24 mouse cellular contexts compared by ENCODE assay signal in genomic region chr8:26513001-26513400, GRCm38 (mm10).
DNase-seq lines count a peak whose midpoint lies in the region; ATAC-seq lines count a peak whose summit lies in the region.
"Had no signal": no experiment of that assay in that cellular context is flagged by ENCODE, and none has a peak within 500 bp of the region (broad histone marks: within the 10 kb centered on the region; RNA-seq: fewer than 3 reads in every experiment).

No protein-coding gene starts in this region.

- peak; percentile 12 for DNase-seq in forebrain, embryonic 10.5 days (ENCODE audit: extremely low spot score, low spot score)
- DNase-seq in heart, embryonic 10.5 days (ENCODE audit: low spot score), result peak; percentile 52
- DNase-seq in intestine, embryonic 14.5 days (ENCODE audit: low spot score), result peak; percentile 32
- DNase-seq: adrenal gland, adult 8-10 months; adrenal gland, postnatal 14 days; adrenal gland, postnatal 36 days; B cell, adult 2 months; cerebellum, adult 11-12 months; cerebellum, adult 2 months; cerebellum, adult 9-10 months; cerebellum, postnatal 10 days; cerebellum, postnatal 25 days; forebrain, postnatal 0 days had no signal

- H3K27ac ChIP-seq in forebrain, embryonic 10.5 days, result no peak overlapping the region
- H3K27ac ChIP-seq in forebrain, embryonic 16.5 days (ENCODE audit: low read length), result no peak overlapping the region
- no peak overlapping the region for H3K27ac ChIP-seq in heart, embryonic 10.5 days
- H3K27ac ChIP-seq in heart, embryonic 11.5 days (ENCODE audit: low read depth, low read length), result no peak overlapping the region
- no peak overlapping the region for H3K27ac ChIP-seq in intestine, embryonic 14.5 days (ENCODE audit: low read depth)
- no peak overlapping the region for H3K27ac ChIP-seq in intestine, embryonic 15.5 days
- H3K27ac ChIP-seq: embryonic facial prominence, embryonic 10.5 days; embryonic facial prominence, embryonic 12.5 days; forebrain, embryonic 12.5 days had no signal

- H3K9ac ChIP-seq in forebrain, embryonic 16.5 days (replicated peaks; ENCODE audit: low read depth, low read length), result no peak overlapping the region
- H3K9ac ChIP-seq in heart, embryonic 11.5 days (ENCODE audit: low read depth, low read length), result no peak overlapping the region
- no peak overlapping the region for H3K9ac ChIP-seq in intestine, embryonic 14.5 days (ENCODE audit: low read length)
- H3K9ac ChIP-seq in intestine, embryonic 15.5 days, result no peak overlapping the region
- H3K9ac ChIP-seq: embryonic facial prominence, embryonic 12.5 days; forebrain, embryonic 12.5 days; forebrain, postnatal 0 days had no signal

- ATAC-seq in forebrain, embryonic 16.5 days, result no peak
- no peak for ATAC-seq in heart, embryonic 11.5 days (replicated peaks; ENCODE audit: insufficient number of reproducible peaks, low FRiP score, low TSS enrichment)
- ATAC-seq in intestine, embryonic 14.5 days (replicated peaks; ENCODE audit: low FRiP score, low TSS enrichment, low read depth), result no peak
- no peak for ATAC-seq in intestine, embryonic 15.5 days
- ATAC-seq: activated CD4-positive, CD25-positive, alpha-beta regulatory T cell, adult 4 months; CD4-positive, CD25-positive, alpha-beta regulatory T cell, adult 4 months; forebrain, embryonic 14.5 days; forebrain, postnatal 0 days; Patski had no signal

- no peaks in the 10 kb centered on the region for H3K9me3 ChIP-seq in forebrain, embryonic 10.5 days
- no peaks in the 10 kb centered on the region for H3K9me3 ChIP-seq in forebrain, embryonic 16.5 days (ENCODE audit: control insufficient read depth, low read length)
- no peaks in the 10 kb centered on the region for H3K9me3 ChIP-seq in heart, embryonic 10.5 days
- H3K9me3 ChIP-seq in heart, embryonic 11.5 days (replicated peaks; ENCODE audit: control insufficient read depth, low read length), result no peaks in the 10 kb centered on the region
- no peaks in the 10 kb centered on the region for H3K9me3 ChIP-seq in intestine, embryonic 14.5 days (ENCODE audit: control insufficient read depth, low read length)
- H3K9me3 ChIP-seq in intestine, embryonic 15.5 days, result no peaks in the 10 kb centered on the region
- H3K9me3 ChIP-seq: embryonic facial prominence, embryonic 10.5 days; embryonic facial prominence, embryonic 12.5 days; forebrain, embryonic 12.5 days; G1E had no signal

- no peaks in the 10 kb centered on the region for H3K36me3 ChIP-seq in forebrain, embryonic 10.5 days (replicated peaks)
- H3K36me3 ChIP-seq in forebrain, embryonic 16.5 days (ENCODE audit: control insufficient read depth, insufficient read depth), result no peaks in the 10 kb centered on the region
- no peaks in the 10 kb centered on the region for H3K36me3 ChIP-seq in heart, embryonic 10.5 days
- H3K36me3 ChIP-seq in heart, embryonic 11.5 days (ENCODE audit: control insufficient read depth, insufficient read depth, low read length), result no peaks in the 10 kb centered on the region
- H3K36me3 ChIP-seq in intestine, embryonic 14.5 days (ENCODE audit: control insufficient read depth, insufficient read depth, low read length), result no peaks in the 10 kb centered on the region
- H3K36me3 ChIP-seq in intestine, embryonic 15.5 days, result no peaks in the 10 kb centered on the region
- H3K36me3 ChIP-seq: embryonic facial prominence, embryonic 10.5 days; embryonic facial prominence, embryonic 12.5 days; forebrain, embryonic 12.5 days; G1E had no signal

- H3K4me1 ChIP-seq in forebrain, embryonic 10.5 days, result 0 out of 2 replicates have a peak, but pooled peaks cover 2% of the 10 kb centered on the region
- H3K4me1 ChIP-seq in forebrain, embryonic 16.5 days (replicated peaks; ENCODE audit: control insufficient read depth, insufficient read depth, low read length), result no peaks in the 10 kb centered on the region
- H3K4me1 ChIP-seq in heart, embryonic 10.5 days, result no peaks in the 10 kb centered on the region
- H3K4me1 ChIP-seq in heart, embryonic 11.5 days (ENCODE audit: control insufficient read depth, insufficient read depth, low read length), result no peaks in the 10 kb centered on the region
- H3K4me1 ChIP-seq in intestine, embryonic 14.5 days (replicated peaks; ENCODE audit: control insufficient read depth, insufficient read depth, low read length), result 0 out of 2 replicates have a peak, but pooled peaks cover 3% of the 10 kb centered on the region
- no peaks in the 10 kb centered on the region for H3K4me1 ChIP-seq in intestine, embryonic 15.5 days (replicated peaks)
- H3K4me1 ChIP-seq: embryonic facial prominence, embryonic 10.5 days; embryonic facial prominence, embryonic 12.5 days had no signal

- H3K4me3 ChIP-seq in forebrain, embryonic 10.5 days, result no peak overlapping the region
- H3K4me3 ChIP-seq in forebrain, embryonic 16.5 days (replicated peaks; ENCODE audit: low read length), result no peak overlapping the region
- H3K4me3 ChIP-seq in heart, embryonic 10.5 days, result no peak overlapping the region
- H3K4me3 ChIP-seq in heart, embryonic 11.5 days (ENCODE audit: low read depth, low read length), result no peak overlapping the region
- H3K4me3 ChIP-seq in intestine, embryonic 14.5 days (ENCODE audit: low read depth, low read length), result no peak overlapping the region
- no peak overlapping the region for H3K4me3 ChIP-seq in intestine, embryonic 15.5 days (replicated peaks)
- H3K4me3 ChIP-seq: embryonic facial prominence, embryonic 10.5 days; embryonic facial prominence, embryonic 12.5 days; forebrain, embryonic 12.5 days had no signal

- 87% methylated on average over 7 of the region's 7 CpGs for WGBS in forebrain, embryonic 10.5 days
- WGBS in forebrain, embryonic 16.5 days, result 81% methylated on average over 7 of the region's 7 CpGs
- 81% methylated on average over 7 of the region's 7 CpGs for WGBS in heart, embryonic 10.5 days
- 79% methylated on average over 7 of the region's 7 CpGs for WGBS in heart, embryonic 11.5 days (ENCODE audit: insufficient replicate concordance)
- WGBS in intestine, embryonic 14.5 days, result 84% methylated on average over 7 of the region's 7 CpGs
- WGBS in intestine, embryonic 15.5 days, result 89% methylated on average over 7 of the region's 7 CpGs

- no peaks in the 10 kb centered on the region for H3K27me3 ChIP-seq in forebrain, embryonic 10.5 days (ENCODE audit: poor library complexity, severe bottlenecking)
- H3K27me3 ChIP-seq in forebrain, embryonic 16.5 days (replicated peaks; ENCODE audit: control insufficient read depth, insufficient read depth, low read length), result no peaks in the 10 kb centered on the region
- peaks cover 19% of the 10 kb centered on the region for H3K27me3 ChIP-seq in heart, embryonic 10.5 days (ENCODE audit: insufficient read depth, poor library complexity, severe bottlenecking)
- no peaks in the 10 kb centered on the region for H3K27me3 ChIP-seq in heart, embryonic 11.5 days (ENCODE audit: control insufficient read depth, insufficient read depth, low read length)
- H3K27me3 ChIP-seq in intestine, embryonic 14.5 days (replicated peaks; ENCODE audit: control insufficient read depth, insufficient read depth, low read length), result 0 out of 2 replicates have a peak, but pooled peaks cover 2% of the 10 kb centered on the region
- H3K27me3 ChIP-seq in intestine, embryonic 15.5 days (replicated peaks), result no peaks in the 10 kb centered on the region
- H3K27me3 ChIP-seq: forebrain, embryonic 12.5 days had no signal

- H3K4me2 ChIP-seq in forebrain, embryonic 16.5 days (ENCODE audit: low read length), result no peak overlapping the region
- no peak overlapping the region for H3K4me2 ChIP-seq in heart, embryonic 11.5 days
- H3K4me2 ChIP-seq in intestine, embryonic 14.5 days (ENCODE audit: low read length), result no peak overlapping the region
- H3K4me2 ChIP-seq in intestine, embryonic 15.5 days (replicated peaks), result no peak overlapping the region
- H3K4me2 ChIP-seq: embryonic facial prominence, embryonic 12.5 days; forebrain, embryonic 12.5 days had no signal
